Mouse (Mus musculus): Measurements from ENCODE around the gene Crx.
"Not testable (repeated sequence)": the region's sequence is repeated elsewhere in the genome, so short reads cannot be mapped to it uniquely, and the experiment has no call there.

Crx gene

GRCm38 (mm10) chr7:15879756-15880155 is at the start of gene Crx:
Crx (minus strand) TSS chr7:15879968.
- in situ Hi-C loops (cut with MboI, MseI) = no loop called here

- in situ Hi-C loops (cut with MboI, MseI) = no loop called here
These were observed 42.5 kb upstream of the Crx start, which contains the start of gene Selenow for GRCm38 (mm10) chr7:15922220-15922773. Selenow (minus strand) TSS chr7:15922402.

GRCm38 (mm10) chr7:15921796-15922195 is 42.0 kb upstream of the Crx start:
- in situ Hi-C loops (cut with MboI, MseI) = no loop called here

- in situ Hi-C loops (cut with MboI, MseI) = no loop called here
These were observed 41.0 kb upstream of the Crx start for GRCm38 (mm10) chr7:15920645-15921190.

GRCm38 (mm10) chr7:15919947-15920346 is 40.2 kb upstream of the Crx start:
- in situ Hi-C loops (cut with MboI, MseI) = no loop called here

GRCm38 (mm10) chr7:15918371-15918770 is 38.6 kb upstream of the Crx start:
- in situ Hi-C loops (cut with MboI, MseI) = no loop called here

- in situ Hi-C loops (cut with MboI, MseI) = no loop called here
These were observed 37.2 kb upstream of the Crx start for GRCm38 (mm10) chr7:15916996-15917395.

GRCm38 (mm10) chr7:15916134-15916723 is 36.5 kb upstream of the Crx start:
- in situ Hi-C loops (cut with MboI, MseI) = no loop called here

GRCm38 (mm10) chr7:15915695-15916094 is 35.9 kb upstream of the Crx start:
- in situ Hi-C loops (cut with MboI, MseI) = not testable (repeated sequence)

- in situ Hi-C loops (cut with MboI, MseI) = no loop called here
These were observed 35.0 kb upstream of the Crx start for GRCm38 (mm10) chr7:15914751-15915150.

GRCm38 (mm10) chr7:15914252-15914651 is 34.5 kb upstream of the Crx start:
- in situ Hi-C loops (cut with MboI, MseI) = no loop called here

- in situ Hi-C loops (cut with MboI, MseI) = no loop called here
These were observed 32.4 kb upstream of the Crx start for GRCm38 (mm10) chr7:15912183-15912582.

GRCm38 (mm10) chr7:15910521-15910920 is 30.8 kb upstream of the Crx start:
- in situ Hi-C loops (cut with MboI, MseI) = no loop called here

GRCm38 (mm10) chr7:15907971-15908590 is 28.3 kb upstream of the Crx start:
- in situ Hi-C loops (cut with MboI, MseI) = no loop called here

GRCm38 (mm10) chr7:15906602-15907001 is 26.8 kb upstream of the Crx start:
- in situ Hi-C loops (cut with MboI, MseI) = no loop called here

GRCm38 (mm10) chr7:15905861-15906260 is 26.1 kb upstream of the Crx start:
- in situ Hi-C loops (cut with MboI, MseI) = no loop called here

GRCm38 (mm10) chr7:15901366-15902048 is 21.7 kb upstream of the Crx start:
- in situ Hi-C loops (cut with MboI, MseI) = no loop called here

- in situ Hi-C loops (cut with MboI, MseI) = no loop called here
These were observed 14.5 kb upstream of the Crx start for GRCm38 (mm10) chr7:15894251-15894650.

- in situ Hi-C loops (cut with MboI, MseI) = no loop called here
These were observed 4.4 kb upstream of the Crx start for GRCm38 (mm10) chr7:15884127-15884526.

GRCm38 (mm10) chr7:15882317-15882716 is 2.5 kb upstream of the Crx start, which contains the start of gene Crxos:
Crxos (plus strand) TSS chr7:15882617.
- in situ Hi-C loops (cut with MboI, MseI) = no loop called here

- in situ Hi-C loops (cut with MboI, MseI) = no loop called here
These were observed 2.1 kb upstream of the Crx start for GRCm38 (mm10) chr7:15881831-15882230.

- in situ Hi-C loops (cut with MboI, MseI) = no loop called here
These were observed 1.6 kb upstream of the Crx start for GRCm38 (mm10) chr7:15881388-15881787.

All from T-helper 17 cell (primary cell).